Mouse (Mus musculus): ENCODE data around the gene Opalin. TPM values are rescaled to one million over a fixed set of nuclear protein-coding genes. Genes with fewer than 3 reads are reported as not detected.

Opalin gene
- polyA plus RNA-seq, 1 experiment from 2014 or later = not detected

DNA sequence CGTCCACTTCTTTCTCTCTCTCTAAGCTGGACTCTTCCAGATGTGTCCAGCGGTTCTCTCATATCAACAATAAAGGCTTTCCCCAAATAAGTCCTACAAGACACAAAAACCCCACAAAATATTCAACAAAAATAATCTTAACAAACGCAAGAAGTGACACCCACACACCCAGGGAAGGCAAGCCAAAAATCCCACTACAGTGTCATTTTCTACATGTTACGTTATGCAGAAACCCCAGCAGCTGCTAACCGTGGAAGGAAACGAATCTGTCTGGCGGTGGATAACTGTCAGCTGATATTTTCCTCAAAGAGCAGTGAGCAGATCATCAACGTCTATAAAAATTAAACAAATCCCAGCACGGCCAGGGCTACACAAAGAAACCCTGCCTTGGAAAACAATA lies 62.9 kb downstream of the Opalin start:
- H3K9ac ChIP-seq = no peak overlapping the region
- H3K4me1 ChIP-seq (replicated peaks) = peaks cover 4% of the 10 kb centered on the region; the same call in 1 of the 2 replicates
- H3K4me3 ChIP-seq = no peak overlapping the region
- ATAC-seq (replicated peaks; ENCODE audit: insufficient number of reproducible peaks, insufficient read depth, low FRiP score, low read depth) = no peak
- no peak overlapping the region for H3K27ac ChIP-seq
- WGBS = 14% methylated on average over 9 of the region's 9 CpGs
- H3K27me3 ChIP-seq = peaks cover 33% of the 10 kb centered on the region
- H3K9me3 ChIP-seq (replicated peaks) = no peaks in the 10 kb centered on the region
- H3K4me2 ChIP-seq = no peak overlapping the region
- H3K36me3 ChIP-seq = no peaks in the 10 kb centered on the region

DNA sequence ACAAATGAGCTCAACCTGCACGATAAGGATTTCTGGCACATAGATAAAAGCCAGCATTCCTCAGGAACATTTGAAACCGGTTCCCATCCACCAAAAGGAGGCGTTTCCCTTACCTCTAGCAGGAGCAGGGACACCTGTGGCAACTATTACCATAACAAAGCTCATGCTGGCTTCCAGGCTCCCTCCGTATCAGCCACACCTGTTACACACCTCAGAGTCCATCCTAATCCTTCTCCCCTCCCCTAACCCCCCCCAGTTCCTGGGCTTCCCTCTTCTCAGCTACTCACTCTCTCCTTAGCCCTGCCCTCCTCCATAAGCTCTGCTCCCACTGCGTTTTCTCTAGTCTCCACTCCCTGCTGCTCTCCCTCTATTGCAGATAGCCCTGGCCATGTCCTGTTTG lies 63.3 kb downstream of the Opalin start:
- no peak for ATAC-seq (replicated peaks; ENCODE audit: insufficient number of reproducible peaks, insufficient read depth, low FRiP score, low read depth)
- no peak overlapping the region for H3K4me2 ChIP-seq
- no peak overlapping the region for H3K27ac ChIP-seq
- peaks cover 30% of the 10 kb centered on the region for H3K27me3 ChIP-seq
- H3K36me3 ChIP-seq = no peaks in the 10 kb centered on the region
- H3K4me3 ChIP-seq = no peak overlapping the region
- no peak overlapping the region for H3K9ac ChIP-seq
- H3K9me3 ChIP-seq (replicated peaks) = no peaks in the 10 kb centered on the region
- peaks cover 4% of the 10 kb centered on the region; the same call in 1 of the 2 replicates for H3K4me1 ChIP-seq (replicated peaks)
- 3% methylated on average over 5 of the region's 5 CpGs for WGBS

Other genes starting within 250 kb of the Opalin start
- 5.5 and 7.2 TPM in 2 replicates for gene Ccnj, start 245.8 kb downstream of the Opalin start, polyA plus RNA-seq (2015; fragmentation: Nextera tagmentation; extraction: Ambion mirVana)
- gene Zfp518a, start 182.4 kb downstream of the Opalin start, polyA plus RNA-seq (2015; fragmentation: Nextera tagmentation; extraction: Ambion mirVana) = 5.0 and 5.9 TPM in 2 replicates
- 0.25 and 0.65 TPM in 2 replicates for gene Blnk, start 82.6 kb downstream of the Opalin start, polyA plus RNA-seq (2015; fragmentation: Nextera tagmentation; extraction: Ambion mirVana)
- 0.06 TPM in 2 replicates for gene Dntt, start 47.8 kb downstream of the Opalin start, polyA plus RNA-seq (2015; fragmentation: Nextera tagmentation; extraction: Ambion mirVana)
- gene Tll2, start 129.7 kb upstream of the Opalin start, polyA plus RNA-seq (2015; fragmentation: Nextera tagmentation; extraction: Ambion mirVana) = 0.15 and 0.19 TPM in 2 replicates
- gene Tm9sf3, start 186.9 kb upstream of the Opalin start, polyA plus RNA-seq (2015; fragmentation: Nextera tagmentation; extraction: Ambion mirVana) = 85.1 and 99.3 TPM in 2 replicates